Mouse (Mus musculus): ENCODE data around the gene Pdzk1. TPM values are rescaled to one million over a fixed set of nuclear protein-coding genes. Genes with fewer than 3 reads are reported as not detected.

The Pdzk1 gene
- total and polyA plus RNA-seq, 3 experiments = 0.10 TPM; not detected in 2

DNA sequence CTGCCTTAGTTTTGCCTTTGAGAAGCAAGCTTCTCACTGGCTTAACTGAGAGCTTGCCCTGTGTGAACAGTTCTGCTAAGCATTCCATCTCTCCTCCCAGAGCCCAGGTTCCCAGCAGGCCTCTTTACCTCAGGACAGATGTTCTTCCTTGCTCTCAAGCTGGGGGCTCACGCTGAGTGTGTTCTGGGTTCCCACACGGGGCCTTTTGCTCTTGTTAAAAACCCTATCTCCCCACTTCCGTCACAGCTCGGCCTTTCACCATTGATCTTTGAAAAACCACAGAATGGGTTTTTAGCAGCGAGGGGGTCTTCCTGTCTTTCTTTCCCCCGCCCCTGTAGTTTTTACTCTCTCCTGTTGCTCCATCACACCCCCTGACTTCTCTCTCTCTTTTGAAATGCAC, 14.7 kb upstream of the Pdzk1 start:
- Histone ChIP-seq H3K4me3 (no peak overlapping the region), H3K27ac (no peak overlapping the region), H3K9ac (ENCODE audit: low read depth, low read length) (no peak overlapping the region), H3K4me1 (ENCODE audit: control insufficient read depth, insufficient read depth, low read length) (no peaks in the 10 kb centered on the region), H3K27me3 (ENCODE audit: control insufficient read depth, insufficient read depth, low read length) (no peaks in the 10 kb centered on the region), H3K79me2 (replicated peaks; ENCODE audit: control insufficient read depth, insufficient read depth, low read length) (no peaks in the 10 kb centered on the region), H3K36me3 (ENCODE audit: control insufficient read depth, insufficient read depth, low read length) (no peaks in the 10 kb centered on the region)
- 67% methylated on average over 6 of the region's 6 CpGs for WGBS
- TF ChIP-seq EP300 (IDR thresholded peaks at IDR 0.05; ENCODE audit: insufficient read depth, low read depth, low read length) = no peak
- TF ChIP-seq CTCF (IDR thresholded peaks at IDR 0.05) = no peak
- no peak for TF ChIP-seq POLR2A (IDR thresholded peaks at IDR 0.05; ENCODE audit: insufficient read depth, low read depth, low read length)
- intact Hi-C loops (cut with DNase I) = loop anchor here (5.0 kb wide), 2 partner anchors 87 to 88 kb away; partner anchors contain the start of genes Gja5, Polr3c and Rnf115
- DNase-seq = no peak

DNA sequence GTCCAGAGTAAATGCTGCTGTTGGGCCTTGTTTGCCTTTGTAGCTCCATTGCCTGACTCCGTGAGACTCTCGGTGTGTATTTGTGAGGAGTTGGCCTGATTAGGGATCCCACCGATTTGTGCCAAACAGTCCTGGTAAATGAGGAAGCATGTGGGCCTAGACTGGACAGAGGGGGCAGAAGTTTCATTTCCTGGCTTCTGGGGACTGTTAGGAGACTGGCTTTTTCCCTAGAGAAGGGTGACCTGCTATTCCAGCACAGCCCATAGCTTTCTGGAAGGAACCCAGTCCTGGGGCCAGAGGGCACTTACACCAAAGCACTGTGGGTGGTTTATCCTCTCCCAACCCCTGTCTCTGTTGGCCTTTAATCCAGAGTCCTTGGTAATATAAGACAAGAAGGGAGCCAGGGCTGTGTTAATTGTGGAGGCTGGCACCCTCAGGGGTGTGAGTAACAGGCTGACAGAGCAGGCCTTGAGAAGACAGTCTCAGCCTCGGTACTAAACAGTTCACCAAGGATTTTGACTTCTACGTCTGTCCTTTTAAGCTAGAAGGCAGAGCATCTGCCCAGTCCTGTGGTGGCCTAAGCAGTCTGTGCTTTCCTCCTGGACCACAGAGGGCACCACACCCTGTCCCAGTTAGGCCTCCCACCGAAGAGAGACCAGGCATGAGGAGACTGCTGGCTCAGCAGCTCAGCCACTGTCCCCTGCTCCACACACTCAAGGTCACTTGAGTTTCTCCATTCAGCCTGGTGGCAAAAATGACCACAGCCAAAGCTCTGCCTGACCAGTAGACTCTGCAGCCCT, 8.8 kb upstream of the Pdzk1 start:
- no peak for TF ChIP-seq POLR2A (IDR thresholded peaks at IDR 0.05; ENCODE audit: insufficient read depth, low read depth, low read length)
- DNase-seq = no peak
- Histone ChIP-seq H3K27me3 (ENCODE audit: control insufficient read depth, insufficient read depth, low read length) (no peaks in the 10 kb centered on the region), H3K9ac (ENCODE audit: low read depth, low read length) (no peak overlapping the region), H3K36me3 (ENCODE audit: control insufficient read depth, insufficient read depth, low read length) (no peaks in the 10 kb centered on the region), H3K4me3 (no peak overlapping the region), H3K4me1 (ENCODE audit: control insufficient read depth, insufficient read depth, low read length) (no peaks in the 10 kb centered on the region), H3K79me2 (replicated peaks; ENCODE audit: control insufficient read depth, insufficient read depth, low read length) (no peaks in the 10 kb centered on the region), H3K27ac (no peak overlapping the region)
- 68% methylated on average over 6 of the region's 6 CpGs for WGBS
- intact Hi-C loops (cut with DNase I) = no loop called here

DNA sequence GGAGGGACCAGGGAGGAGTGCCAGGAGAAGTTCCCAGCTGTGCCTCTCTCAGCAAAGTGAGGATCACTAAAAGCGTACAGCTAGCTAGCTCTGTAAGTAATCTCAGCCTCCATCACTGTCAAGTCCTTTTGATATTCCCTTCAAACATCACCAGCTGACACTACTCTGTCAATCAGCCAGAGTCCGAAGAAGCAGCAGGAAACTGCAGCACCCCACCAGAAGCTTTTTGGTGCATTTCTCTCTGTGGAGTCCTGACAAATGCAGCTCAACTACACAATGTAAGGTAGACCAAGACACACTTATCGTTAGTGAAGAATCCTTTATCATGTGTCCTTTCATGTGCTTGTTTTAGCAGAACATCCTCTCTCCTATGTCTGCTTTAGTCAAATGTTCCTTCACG, 7.5 kb upstream of the Pdzk1 start:
- 85% methylated on average over 4 of the region's 4 CpGs for WGBS
- Histone ChIP-seq H3K36me3 (ENCODE audit: control insufficient read depth, insufficient read depth, low read length) (no peaks in the 10 kb centered on the region), H3K9ac (ENCODE audit: low read depth, low read length) (no peak overlapping the region), H3K27me3 (ENCODE audit: control insufficient read depth, insufficient read depth, low read length) (no peaks in the 10 kb centered on the region), H3K27ac (no peak overlapping the region), H3K4me3 (no peak overlapping the region), H3K4me1 (ENCODE audit: control insufficient read depth, insufficient read depth, low read length) (no peaks in the 10 kb centered on the region), H3K79me2 (replicated peaks; ENCODE audit: control insufficient read depth, insufficient read depth, low read length) (no peaks in the 10 kb centered on the region)
- no peak for TF ChIP-seq POLR2A (IDR thresholded peaks at IDR 0.05; ENCODE audit: insufficient read depth, low read depth, low read length)
- TF ChIP-seq CTCF (IDR thresholded peaks at IDR 0.05) = no peak
- TF ChIP-seq EP300 (IDR thresholded peaks at IDR 0.05; ENCODE audit: insufficient read depth, low read depth, low read length) = no peak
- intact Hi-C loops (cut with DNase I) = no loop called here
- DNase-seq = no peak

DNA sequence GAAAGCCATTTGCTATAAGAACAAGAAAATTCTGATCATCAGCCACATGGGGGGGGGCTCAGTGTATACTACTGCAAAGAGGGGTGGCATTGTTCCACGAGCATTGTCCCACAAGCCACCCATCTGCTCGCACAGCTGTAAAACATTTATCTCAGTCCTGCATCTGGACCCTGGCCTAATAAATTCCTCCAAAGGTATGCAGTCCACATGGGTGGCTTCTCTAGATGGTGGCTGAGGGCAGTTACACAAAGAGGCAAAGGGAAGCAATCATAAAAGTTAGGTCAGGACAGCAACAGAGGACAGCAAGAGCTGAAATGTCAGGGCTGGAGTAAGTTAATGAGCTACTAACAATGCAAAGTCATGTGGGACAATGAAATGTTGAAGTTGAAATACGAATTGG, 5.4 kb upstream of the Pdzk1 start:
- Histone ChIP-seq H3K79me2 (replicated peaks; ENCODE audit: control insufficient read depth, insufficient read depth, low read length) (no peaks in the 10 kb centered on the region), H3K4me1 (ENCODE audit: control insufficient read depth, insufficient read depth, low read length) (no peaks in the 10 kb centered on the region), H3K36me3 (ENCODE audit: control insufficient read depth, insufficient read depth, low read length) (no peaks in the 10 kb centered on the region), H3K27me3 (ENCODE audit: control insufficient read depth, insufficient read depth, low read length) (no peaks in the 10 kb centered on the region), H3K27ac (no peak overlapping the region), H3K4me3 (no peak overlapping the region), H3K9ac (ENCODE audit: low read depth, low read length) (no peak overlapping the region)
- WGBS = 63% methylated on average over 3 of the region's 3 CpGs
- intact Hi-C loops (cut with DNase I) = no loop called here
- TF ChIP-seq POLR2A (IDR thresholded peaks at IDR 0.05; ENCODE audit: insufficient read depth, low read depth, low read length) (no peak), EP300 (IDR thresholded peaks at IDR 0.05; ENCODE audit: insufficient read depth, low read depth, low read length) (no peak), CTCF (IDR thresholded peaks at IDR 0.05) (no peak)
- no peak for DNase-seq

DNA sequence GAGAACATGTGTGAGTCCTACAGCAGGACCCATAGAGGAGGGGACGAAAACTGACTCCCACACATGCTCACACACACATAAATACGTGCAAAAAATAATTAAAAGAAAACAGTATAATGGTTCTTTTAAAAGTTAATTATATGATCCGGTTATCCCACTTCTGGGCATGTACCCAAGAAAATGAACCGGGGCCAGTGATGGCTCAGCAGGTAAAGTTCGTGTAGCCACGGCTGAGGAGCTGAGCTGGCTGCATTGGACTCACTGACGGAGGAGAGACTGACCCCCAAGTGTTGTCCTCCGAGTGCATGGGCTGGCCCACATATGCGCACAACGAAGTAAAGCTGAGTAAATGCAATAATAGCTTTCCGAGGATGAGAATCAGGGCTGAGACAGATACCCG, 4.5 kb upstream of the Pdzk1 start:
- Histone ChIP-seq H3K4me3 (no peak overlapping the region), H3K9ac (ENCODE audit: low read depth, low read length) (no peak overlapping the region), H3K27me3 (ENCODE audit: control insufficient read depth, insufficient read depth, low read length) (no peaks in the 10 kb centered on the region), H3K79me2 (replicated peaks; ENCODE audit: control insufficient read depth, insufficient read depth, low read length) (no peaks in the 10 kb centered on the region), H3K36me3 (ENCODE audit: control insufficient read depth, insufficient read depth, low read length) (no peaks in the 10 kb centered on the region), H3K4me1 (ENCODE audit: control insufficient read depth, insufficient read depth, low read length) (no peaks in the 10 kb centered on the region), H3K27ac (no peak overlapping the region)
- TF ChIP-seq CTCF (IDR thresholded peaks at IDR 0.05) (no peak), EP300 (IDR thresholded peaks at IDR 0.05; ENCODE audit: insufficient read depth, low read depth, low read length) (no peak), POLR2A (IDR thresholded peaks at IDR 0.05; ENCODE audit: insufficient read depth, low read depth, low read length) (no peak)
- no peak for DNase-seq
- intact Hi-C loops (cut with DNase I) = no loop called here
- WGBS = 84% methylated on average over 12 of the region's 12 CpGs

DNA sequence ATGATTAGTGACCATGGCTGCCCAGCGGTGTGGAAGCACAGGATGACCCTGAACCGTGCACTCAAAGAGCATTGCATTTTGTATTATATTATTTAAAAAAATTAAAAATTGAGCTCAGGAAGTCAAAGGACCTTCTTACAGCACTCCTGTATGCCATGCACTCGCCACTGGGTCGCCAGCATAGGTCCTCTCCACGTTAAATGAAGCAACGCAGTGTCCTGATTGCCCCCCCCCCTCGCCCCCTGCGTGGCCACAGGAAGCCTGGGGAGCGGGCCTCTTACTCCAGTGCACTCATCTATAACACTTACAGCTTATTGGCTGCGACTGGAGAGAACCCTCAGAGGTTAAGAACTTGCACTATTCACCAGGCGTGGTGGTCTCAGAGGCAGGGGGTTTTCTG, 3.8 kb upstream of the Pdzk1 start:
- TF ChIP-seq EP300 (IDR thresholded peaks at IDR 0.05; ENCODE audit: insufficient read depth, low read depth, low read length) = no peak
- no peak for TF ChIP-seq POLR2A (IDR thresholded peaks at IDR 0.05; ENCODE audit: insufficient read depth, low read depth, low read length)
- no peak for TF ChIP-seq CTCF (IDR thresholded peaks at IDR 0.05)
- H3K27me3 ChIP-seq (ENCODE audit: control insufficient read depth, insufficient read depth, low read length) = no peaks in the 10 kb centered on the region
- H3K4me3 ChIP-seq = no peak overlapping the region
- no peaks in the 10 kb centered on the region for H3K4me1 ChIP-seq (ENCODE audit: control insufficient read depth, insufficient read depth, low read length)
- H3K27ac ChIP-seq = no peak overlapping the region
- H3K36me3 ChIP-seq (ENCODE audit: control insufficient read depth, insufficient read depth, low read length) = no peaks in the 10 kb centered on the region
- intact Hi-C loops (cut with DNase I) = no loop called here
- no peak for DNase-seq
- WGBS = 50% methylated on average over 11 of the region's 11 CpGs
- no peak overlapping the region for H3K9ac ChIP-seq (ENCODE audit: low read depth, low read length)
- no peaks in the 10 kb centered on the region for H3K79me2 ChIP-seq (replicated peaks; ENCODE audit: control insufficient read depth, insufficient read depth, low read length)
